In genomic region chr8:87974759-87975465, GRCm38 (mm10) we compare ENCODE assay signal across 9 mouse cellular contexts. TPM values are rescaled to one million over a fixed set of nuclear protein-coding genes. Genes with fewer than 3 reads are reported as not detected.
DNase-seq lines count a peak whose midpoint lies in the region; ATAC-seq and TF ChIP-seq lines count a peak whose summit lies in the region.
"Had no signal": no experiment of that assay in that cellular context is flagged by ENCODE, and none has a peak within 500 bp of the region (broad histone marks: within the 10 kb centered on the region; RNA-seq: fewer than 3 reads in every experiment).

No protein-coding gene starts in this region.

- H3K27ac ChIP-seq in embryonic facial prominence, embryonic 11.5 days (replicated peaks; ENCODE audit: low read depth, low read length), result no peak overlapping the region; the same call in 1 of the 2 replicates
- H3K27ac ChIP-seq in heart, embryonic 11.5 days (ENCODE audit: low read depth, low read length), result no peak overlapping the region; the same call in 1 of the 2 replicates
- H3K27ac ChIP-seq in lung, postnatal 0 days (ENCODE audit: low read length), result no peak overlapping the region
- H3K27ac ChIP-seq: macrophage had no signal

- no peak for TF ChIP-seq CTCF in lung, postnatal 0 days (IDR thresholded peaks at IDR 0.05)

- no peak for TF ChIP-seq EP300 in lung, postnatal 0 days (IDR thresholded peaks at IDR 0.05)

- H3K9me3 ChIP-seq in embryonic facial prominence, embryonic 11.5 days (replicated peaks; ENCODE audit: control insufficient read depth, low read length), result no peaks in the 10 kb centered on the region
- no peaks in the 10 kb centered on the region for H3K9me3 ChIP-seq in heart, embryonic 11.5 days (replicated peaks; ENCODE audit: control insufficient read depth, low read length)
- no peaks in the 10 kb centered on the region for H3K9me3 ChIP-seq in lung, postnatal 0 days (ENCODE audit: low read length)

- peaks cover 8% of the 10 kb centered on the region for H3K4me1 ChIP-seq in embryonic facial prominence, embryonic 11.5 days (ENCODE audit: control insufficient read depth, insufficient read depth, low read length)
- peaks cover 16% of the 10 kb centered on the region for H3K4me1 ChIP-seq in heart, embryonic 11.5 days (ENCODE audit: control insufficient read depth, insufficient read depth, low read length)
- H3K4me1 ChIP-seq in lung, postnatal 0 days (ENCODE audit: insufficient read depth, low read depth, low read length), result peaks cover 8% of the 10 kb centered on the region; the same call in 1 of the 2 replicates

- H3K36me3 ChIP-seq in embryonic facial prominence, embryonic 11.5 days (replicated peaks; ENCODE audit: control insufficient read depth, insufficient read depth, low read depth, low read length), result no peaks in the 10 kb centered on the region
- H3K36me3 ChIP-seq in heart, embryonic 11.5 days (ENCODE audit: control insufficient read depth, insufficient read depth, low read length), result no peaks in the 10 kb centered on the region
- H3K36me3 ChIP-seq in lung, postnatal 0 days (ENCODE audit: insufficient read depth, low read length), result no peaks in the 10 kb centered on the region

- under 1% methylated on average over 24 of the region's 24 CpGs for WGBS in embryonic facial prominence, embryonic 11.5 days
- WGBS in heart, embryonic 11.5 days (ENCODE audit: insufficient replicate concordance), result under 1% methylated on average over 24 of the region's 24 CpGs
- 3% methylated on average over 24 of the region's 24 CpGs for WGBS in lung, postnatal 0 days

- DNase-seq in ZHBTc4 (ENCODE audit: low read depth, low spot score), result peak; percentile 84
- DNase-seq in embryonic facial prominence, embryonic 11.5 days (ENCODE audit: low spot score), result peak; percentile 52
- DNase-seq in kidney, adult 8-10 months, result peak; percentile 21 to 23
- DNase-seq in lung, postnatal 0 days (ENCODE audit: low spot score), result peak; percentile 25
- peak; percentile 74 for DNase-seq in testis, postnatal 10 days (ENCODE audit: low spot score)
- DNase-seq in urinary bladder, adult 18-20 months (ENCODE audit: low spot score in 2 of 2), result no peak
- no peak for DNase-seq in urinary bladder, postnatal 25 days (ENCODE audit: low spot score)

- H3K27me3 ChIP-seq in embryonic facial prominence, embryonic 11.5 days (ENCODE audit: control insufficient read depth, insufficient read depth, low read length), result no peaks in the 10 kb centered on the region
- no peaks in the 10 kb centered on the region for H3K27me3 ChIP-seq in heart, embryonic 11.5 days (ENCODE audit: control insufficient read depth, insufficient read depth, low read length)
- H3K27me3 ChIP-seq in lung, postnatal 0 days (replicated peaks; ENCODE audit: insufficient read depth, low read length), result no peaks in the 10 kb centered on the region

- H3K4me3 ChIP-seq in embryonic facial prominence, embryonic 11.5 days (ENCODE audit: low read depth, low read length), result peak overlapping the region; percentile 18
- H3K4me3 ChIP-seq in heart, embryonic 11.5 days (ENCODE audit: low read depth, low read length), result peak overlapping the region; percentile 18
- peak overlapping the region; percentile 6; the same call in 1 of the 2 replicates for H3K4me3 ChIP-seq in lung, postnatal 0 days (ENCODE audit: low read depth, low read length)

- 0 out of 2 replicates have a peak, but pooled peaks have one; percentile 40 for ATAC-seq in embryonic facial prominence, embryonic 11.5 days (replicated peaks; ENCODE audit: insufficient number of reproducible peaks, low FRiP score, low TSS enrichment, low read depth)
- ATAC-seq in heart, embryonic 11.5 days (replicated peaks; ENCODE audit: insufficient number of reproducible peaks, low FRiP score, low TSS enrichment), result peak; percentile 47; the same call in 1 of the 2 replicates
- ATAC-seq in lung, postnatal 0 days, result peak; percentile 21

- H3K4me2 ChIP-seq in embryonic facial prominence, embryonic 11.5 days (ENCODE audit: low read depth, low read length), result peak overlapping the region; percentile 58
- peak overlapping the region; percentile 62 for H3K4me2 ChIP-seq in heart, embryonic 11.5 days
- peak overlapping the region; percentile 59 for H3K4me2 ChIP-seq in lung, postnatal 0 days (replicated peaks; ENCODE audit: low read depth, low read length)

- H3K9ac ChIP-seq in embryonic facial prominence, embryonic 11.5 days (replicated peaks; ENCODE audit: low read length), result peak overlapping the region; percentile 54
- peak overlapping the region; percentile 44; the same call in 1 of the 2 replicates for H3K9ac ChIP-seq in heart, embryonic 11.5 days (ENCODE audit: low read depth, low read length)
- H3K9ac ChIP-seq in lung, postnatal 0 days (replicated peaks; ENCODE audit: low read depth), result no peak overlapping the region; the same call in 1 of the 2 replicates

RNA-seq across cellular contexts. Expression of gene Zfp423, which starts 15.5 kb away (rescaled TPM):
- polyA plus RNA-seq in embryonic facial prominence, embryonic 11.5 days (2014; fragmentation: Nextera tagmentation; extraction: Ambion mirVana), result 25.4 and 30.4 TPM in 2 replicates
- polyA plus RNA-seq in heart, embryonic 11.5 days (2014; fragmentation: Nextera tagmentation; extraction: Ambion mirVana), result 8.2 and 8.9 TPM in 2 replicates
- polyA plus RNA-seq in lung, postnatal 0 days (2015; fragmentation: Nextera tagmentation; extraction: Ambion mirVana), result 2.1 and 3.5 TPM in 2 replicates
- polyA plus RNA-seq: macrophage had no signal

Comparison
In these comparisons a context has a peak if more than half of its experiments do, and no peak if none do; other contexts are left out.
1. DNase-seq: peak in ZHBTc4 (single experiment), embryonic facial prominence, embryonic 11.5 days (single experiment), kidney, adult 8-10 months (2 of 2), lung, postnatal 0 days (single experiment) and testis, postnatal 10 days (single experiment); none in urinary bladder, adult 18-20 months (0 of 2) and urinary bladder, postnatal 25 days (single experiment).
2. Peak in every context shown above with its lines, with median percentiles within 50 percentile points of each other: ATAC-seq, H3K4me2 ChIP-seq and H3K4me3 ChIP-seq.